Mouse (Mus musculus): Measurements from ENCODE around the gene Sept9. TPM values are rescaled to one million over a fixed set of nuclear protein-coding genes. Genes with fewer than 3 reads are reported as not detected.
A peak's percentile ranks its signal among the peaks of the same experiment; 100 is the strongest.
"Not testable (repeated sequence)": the region's sequence is repeated elsewhere in the genome, so short reads cannot be mapped to it uniquely, and the experiment has no call there.

Sept9 gene
- polyA plus RNA-seq, 1 experiment from 2014 or later, result 106 TPM

DNA sequence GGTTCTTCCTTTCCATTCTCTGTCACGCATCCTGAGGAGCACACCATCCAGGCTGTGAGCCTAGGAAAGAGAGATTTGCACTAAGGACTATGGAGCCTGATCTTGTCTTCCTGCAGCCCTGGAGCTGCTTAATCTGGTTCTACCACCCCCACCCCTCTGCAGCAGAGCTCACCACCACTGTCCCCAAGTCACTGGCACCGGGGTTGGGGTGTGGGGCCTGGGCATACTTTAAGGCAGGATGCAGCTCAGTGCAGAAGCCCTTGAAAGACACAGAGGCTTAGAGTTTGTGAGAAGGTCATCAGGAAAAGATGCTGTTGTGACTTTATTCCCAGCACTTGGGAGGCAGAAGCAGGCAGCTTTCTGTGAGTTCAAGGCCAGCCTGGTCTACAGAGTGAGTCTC is 135.7 kb downstream of the Sept9 start:
- WGBS, result 87% methylated on average over 2 of the region's 2 CpGs
- ATAC-seq (replicated peaks), result no peak
- Histone ChIP-seq H3K4me1 (peaks cover 74% of the 10 kb centered on the region), H3K27ac (peak overlapping the region; percentile 31; the same call in 1 of the 2 replicates), H3K27me3 (replicated peaks) (no peaks in the 10 kb centered on the region), H3K9ac (no peak overlapping the region), H3K4me2 (peak overlapping the region; percentile 66), H3K36me3 (replicated peaks) (no peaks in the 10 kb centered on the region), H3K9me3 (no peaks in the 10 kb centered on the region), H3K4me3 (no peak overlapping the region)

DNA sequence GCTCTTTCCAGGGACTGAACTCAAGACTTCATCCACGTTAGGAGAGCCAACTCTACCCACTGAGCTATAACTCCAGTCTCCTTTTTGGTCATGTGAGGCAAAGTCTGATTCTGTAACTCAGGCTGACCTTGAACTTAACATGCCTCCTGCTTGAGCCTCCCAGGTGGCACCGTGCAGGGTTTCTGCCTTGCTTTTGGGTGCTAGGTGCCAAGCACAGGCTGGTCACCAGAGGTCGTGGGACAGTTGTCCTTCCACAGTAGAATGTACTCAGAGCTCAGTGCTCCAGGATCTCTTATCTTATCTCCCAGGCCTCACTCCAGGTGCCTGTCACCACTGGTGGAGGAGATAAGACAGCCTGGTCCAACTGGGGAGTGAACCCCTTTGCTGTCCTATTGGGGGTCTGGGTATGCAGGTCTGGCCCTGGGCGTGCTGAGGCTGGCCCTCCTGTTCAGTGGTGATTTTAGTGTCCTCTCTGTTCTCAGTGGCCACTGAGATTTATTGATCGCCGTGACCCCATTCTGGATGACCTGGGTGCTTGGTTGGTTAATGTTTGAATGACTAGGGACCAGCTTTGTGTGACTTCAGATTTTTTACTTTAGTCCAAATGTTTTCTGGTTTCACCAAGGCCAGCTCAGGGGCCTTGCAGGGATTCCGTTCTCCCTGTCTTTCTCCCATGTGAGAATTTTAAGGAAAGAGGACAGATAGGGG is 136.8 kb downstream of the Sept9 start:
- Histone ChIP-seq H3K9ac (no peak overlapping the region), H3K9me3 (no peaks in the 10 kb centered on the region), H3K36me3 (replicated peaks) (no peaks in the 10 kb centered on the region), H3K27ac (no peak overlapping the region), H3K4me2 (no peak overlapping the region), H3K4me3 (no peak overlapping the region), H3K27me3 (replicated peaks) (no peaks in the 10 kb centered on the region), H3K4me1 (peaks cover 74% of the 10 kb centered on the region)
- no peak for ATAC-seq (replicated peaks)
- 92% methylated on average over 7 of the region's 7 CpGs for WGBS

DNA sequence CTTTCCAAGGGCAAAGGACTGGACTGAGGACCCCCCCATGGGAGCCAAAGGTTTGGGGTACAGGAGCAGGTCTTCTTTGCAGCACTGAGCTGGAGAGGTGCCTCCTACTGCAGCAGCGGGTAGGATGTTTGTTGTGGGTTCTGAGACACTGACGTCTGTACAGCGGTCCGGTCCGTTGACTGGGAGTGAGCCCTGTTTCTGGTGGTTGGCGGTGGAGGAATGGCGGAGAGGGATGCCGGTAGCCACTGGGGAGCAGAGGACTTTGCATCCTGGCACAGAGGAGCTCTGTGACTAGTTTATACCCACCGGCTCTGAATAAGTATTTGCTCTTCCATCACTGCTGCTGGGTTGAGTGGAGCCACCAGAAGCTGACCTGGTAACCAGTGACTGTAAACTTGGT is 138.3 kb downstream of the Sept9 start:
- H3K27ac ChIP-seq, result no peak overlapping the region
- H3K4me3 ChIP-seq, result no peak overlapping the region
- no peaks in the 10 kb centered on the region for H3K36me3 ChIP-seq (replicated peaks)
- H3K4me1 ChIP-seq, result peaks cover 76% of the 10 kb centered on the region
- H3K9ac ChIP-seq, result no peak overlapping the region
- no peaks in the 10 kb centered on the region for H3K27me3 ChIP-seq (replicated peaks)
- H3K9me3 ChIP-seq, result no peaks in the 10 kb centered on the region
- ATAC-seq (replicated peaks), result no peak
- H3K4me2 ChIP-seq, result no peak overlapping the region
- 91% methylated on average over 9 of the region's 9 CpGs for WGBS

DNA sequence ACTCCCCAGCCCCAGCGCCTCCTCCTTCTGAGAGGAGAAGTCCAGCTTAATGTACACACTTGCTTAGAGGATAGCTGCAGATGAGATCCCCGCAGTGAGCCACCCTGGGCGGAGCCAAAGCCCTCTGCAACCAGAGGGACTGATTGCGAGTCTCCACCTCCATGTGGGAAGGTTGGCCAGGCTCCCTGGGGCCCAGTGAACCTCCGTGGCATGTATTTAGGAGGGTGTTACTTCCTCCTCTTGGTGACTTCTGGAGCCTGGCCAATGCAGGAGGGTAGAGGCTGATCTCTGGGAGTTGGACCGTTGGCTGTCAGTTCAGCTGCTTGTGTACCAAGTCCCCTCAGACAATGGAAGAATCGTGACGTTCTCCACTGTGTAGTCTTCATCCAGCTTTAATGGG is 139.0 kb downstream of the Sept9 start:
- WGBS, result 65% methylated on average over 8 of the region's 8 CpGs
- Histone ChIP-seq H3K27ac (0 out of 2 replicates have a peak overlapping the region, but pooled peaks have one; percentile 15), H3K9me3 (no peaks in the 10 kb centered on the region), H3K4me1 (peaks cover 70% of the 10 kb centered on the region), H3K4me2 (no peak overlapping the region), H3K9ac (no peak overlapping the region), H3K36me3 (replicated peaks) (no peaks in the 10 kb centered on the region), H3K27me3 (replicated peaks) (no peaks in the 10 kb centered on the region), H3K4me3 (no peak overlapping the region)
- no peak for ATAC-seq (replicated peaks)

DNA sequence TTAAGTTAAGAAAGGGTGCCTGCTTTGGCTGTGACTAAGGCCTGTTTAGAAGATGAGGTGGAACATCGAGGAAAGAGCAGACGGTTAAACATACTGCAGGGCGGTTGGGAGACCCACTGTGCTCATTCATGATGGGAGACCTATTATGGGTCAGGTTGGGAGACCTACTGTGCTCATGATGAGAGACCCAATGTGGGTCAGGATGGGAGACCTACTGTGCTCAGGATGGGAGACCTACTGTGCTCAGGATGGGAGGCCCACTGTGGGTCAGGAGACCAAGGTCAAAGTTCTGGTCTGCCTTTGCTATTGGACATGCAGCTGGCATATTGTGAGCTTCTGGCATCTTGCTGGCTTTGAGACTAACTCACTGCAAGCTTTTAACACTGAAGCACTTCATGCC is 139.6 kb downstream of the Sept9 start:
- peaks cover 70% of the 10 kb centered on the region for H3K4me1 ChIP-seq

DNA sequence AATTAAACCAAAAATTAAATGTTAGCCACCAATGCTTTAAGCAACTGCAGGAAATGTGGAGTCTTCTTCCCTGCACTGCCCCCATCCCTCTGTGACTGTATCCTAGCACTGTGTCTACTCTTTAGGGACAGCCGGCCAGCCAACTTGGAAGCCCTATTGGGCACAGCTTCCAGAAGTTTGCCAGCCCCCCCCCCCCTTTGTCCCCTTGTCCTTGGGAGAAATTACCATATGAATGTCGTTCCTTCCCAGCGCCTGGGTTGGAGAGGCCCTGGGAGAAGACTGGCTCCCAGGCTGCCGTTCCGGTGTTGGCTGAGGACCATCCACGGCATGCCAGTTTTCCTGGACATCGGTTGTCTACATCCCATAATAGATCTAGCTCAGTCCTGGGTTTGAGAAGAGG is 141.8 kb downstream of the Sept9 start:
- H3K4me2 ChIP-seq, result no peak overlapping the region
- H3K4me1 ChIP-seq, result peaks cover 71% of the 10 kb centered on the region
- 14% methylated on average over 7 of the region's 7 CpGs for WGBS

More for the DNA sequence above, 139.6 kb downstream of the Sept9 start:
- Histone ChIP-seq H3K36me3 (replicated peaks) (no peaks in the 10 kb centered on the region), H3K27ac (0 out of 2 replicates have a peak overlapping the region, but pooled peaks have one; percentile 15), H3K9me3 (no peaks in the 10 kb centered on the region), H3K9ac (no peak overlapping the region), H3K4me3 (no peak overlapping the region), H3K27me3 (replicated peaks) (no peaks in the 10 kb centered on the region), H3K4me2 (no peak overlapping the region)
- ATAC-seq (replicated peaks), result no peak
- WGBS, result 92% methylated on average over 3 of the region's 3 CpGs

DNA sequence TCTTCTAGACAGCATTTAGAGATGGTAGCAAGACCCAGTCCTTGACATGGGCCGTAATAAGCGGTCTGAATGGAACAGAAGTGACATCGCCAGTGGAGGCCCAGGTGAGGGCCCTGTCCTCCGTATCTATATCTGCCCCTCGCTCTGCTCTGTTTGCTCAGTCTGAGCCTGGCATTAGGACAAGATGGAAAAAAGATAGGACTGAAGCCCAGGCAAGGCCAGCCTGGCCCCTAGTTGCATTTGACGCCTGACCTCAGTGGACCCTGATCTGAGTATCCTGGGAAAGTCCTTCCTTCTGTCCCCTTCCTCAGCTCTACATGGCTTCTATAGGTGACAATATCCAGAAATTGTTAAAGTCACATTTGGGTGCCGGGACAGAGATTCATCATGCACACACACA is 142.6 kb downstream of the Sept9 start:
- no peaks in the 10 kb centered on the region for H3K36me3 ChIP-seq (replicated peaks)
- H3K4me2 ChIP-seq, result no peak overlapping the region
- H3K9me3 ChIP-seq, result no peaks in the 10 kb centered on the region
- no peak overlapping the region for H3K4me3 ChIP-seq
- WGBS, result 95% methylated on average over 7 of the region's 7 CpGs
- no peak overlapping the region for H3K9ac ChIP-seq
- H3K27me3 ChIP-seq (replicated peaks), result no peaks in the 10 kb centered on the region
- H3K4me1 ChIP-seq, result peaks cover 77% of the 10 kb centered on the region
- no peak for ATAC-seq (replicated peaks)
- peak overlapping the region; percentile 71 for H3K27ac ChIP-seq

More for the DNA sequence above, 141.8 kb downstream of the Sept9 start:
- peak overlapping the region; percentile 71 for H3K27ac ChIP-seq
- H3K36me3 ChIP-seq (replicated peaks), result no peaks in the 10 kb centered on the region
- no peaks in the 10 kb centered on the region for H3K27me3 ChIP-seq (replicated peaks)
- ATAC-seq (replicated peaks), result no peak; the same call in 1 of the 2 replicates
- no peak overlapping the region for H3K9ac ChIP-seq
- no peak overlapping the region for H3K4me3 ChIP-seq
- no peaks in the 10 kb centered on the region for H3K9me3 ChIP-seq

DNA sequence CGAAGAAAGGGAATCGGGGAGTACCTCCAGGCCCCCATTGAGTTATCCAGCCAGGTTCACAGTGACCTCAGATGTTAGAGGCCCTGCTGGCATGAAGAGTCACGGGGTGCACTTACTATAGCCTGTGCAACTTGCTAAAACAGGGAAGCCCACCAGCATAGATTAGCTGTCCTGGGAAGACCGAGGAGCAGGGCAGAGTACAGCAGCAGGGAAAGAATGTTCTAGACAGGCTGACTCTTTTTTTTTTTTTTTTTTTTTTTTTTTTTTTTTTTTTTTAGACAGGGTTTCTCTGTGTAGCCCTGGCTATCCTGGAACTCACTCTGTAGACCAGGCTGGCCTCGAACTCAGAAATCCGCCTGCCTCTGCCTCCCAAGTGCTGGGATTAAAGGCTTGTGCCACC is 143.0 kb downstream of the Sept9 start:
- not testable (repeated sequence) for H3K27me3 ChIP-seq (replicated peaks); H3K4me3 ChIP-seq; H3K4me2 ChIP-seq; ATAC-seq (replicated peaks); H3K36me3 ChIP-seq (replicated peaks); H3K9me3 ChIP-seq; H3K27ac ChIP-seq; H3K9ac ChIP-seq
- 93% methylated on average over 6 of the region's 6 CpGs for WGBS
- peaks cover 81% of the 10 kb centered on the region for H3K4me1 ChIP-seq

DNA sequence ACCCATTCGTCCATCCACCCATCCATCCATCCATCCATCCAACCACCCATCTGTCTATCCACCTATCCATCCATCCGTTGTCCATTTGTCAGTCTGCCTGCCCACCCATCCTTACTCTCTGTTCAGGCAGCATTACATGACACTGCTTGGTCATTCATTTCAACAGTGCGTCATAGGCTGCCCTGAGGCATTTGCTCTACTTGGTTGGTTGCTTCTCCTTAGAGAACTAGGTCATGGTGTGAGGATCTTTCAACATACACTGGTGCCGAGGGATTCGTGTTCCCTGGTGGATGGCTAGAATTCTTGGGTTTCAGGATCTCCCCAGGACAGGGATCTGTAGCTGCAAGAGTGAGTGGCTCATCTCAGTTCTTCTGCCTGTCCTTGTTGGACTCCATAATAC is 144.3 kb downstream of the Sept9 start:
- Histone ChIP-seq H3K36me3 (replicated peaks) (no peaks in the 10 kb centered on the region), H3K4me1 (peaks cover 82% of the 10 kb centered on the region), H3K27ac (no peak overlapping the region; the same call in 1 of the 2 replicates), H3K27me3 (replicated peaks) (no peaks in the 10 kb centered on the region), H3K9ac (no peak overlapping the region), H3K4me3 (no peak overlapping the region), H3K9me3 (no peaks in the 10 kb centered on the region), H3K4me2 (no peak overlapping the region)
- no peak for ATAC-seq (replicated peaks)
- WGBS, result 88% methylated on average over 5 of the region's 5 CpGs

DNA sequence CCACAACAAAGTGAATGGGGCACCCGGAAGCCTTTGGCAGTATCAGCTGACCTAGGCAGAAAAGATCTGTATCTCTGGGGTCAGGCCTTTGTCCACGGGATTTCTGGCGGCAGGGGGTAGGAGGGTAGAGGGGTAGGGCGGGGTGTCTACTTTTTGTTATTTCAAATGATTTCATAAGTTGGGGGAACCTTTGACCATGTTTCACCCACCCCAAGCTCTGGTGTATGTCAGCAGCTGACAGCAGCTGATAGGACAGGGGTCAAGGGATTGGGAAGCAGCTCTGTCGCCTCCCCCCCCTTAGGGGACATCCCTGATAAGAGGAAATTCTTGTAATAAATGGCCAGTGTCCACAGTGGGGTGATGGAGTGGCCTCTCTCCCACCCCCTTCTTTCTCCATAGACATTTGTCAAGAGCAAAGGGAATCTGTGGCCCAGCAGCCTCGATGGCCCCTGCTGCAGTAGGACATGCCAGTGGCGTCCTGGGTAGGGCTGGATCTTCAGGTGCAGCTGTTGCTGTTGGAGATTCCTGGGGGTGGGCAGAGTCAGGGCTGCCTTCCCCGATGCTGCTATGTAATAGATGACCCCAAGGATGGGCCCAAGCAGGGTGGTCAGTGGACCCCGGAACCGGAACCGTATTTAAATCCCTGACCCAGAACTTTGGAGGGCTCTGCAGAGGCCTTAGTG is 145.0 kb downstream of the Sept9 start:
- Histone ChIP-seq H3K9ac (no peak overlapping the region), H3K36me3 (replicated peaks) (no peaks in the 10 kb centered on the region), H3K4me2 (peak overlapping the region; percentile 6; the same call in 1 of the 2 replicates), H3K27me3 (replicated peaks) (no peaks in the 10 kb centered on the region), H3K4me1 (peaks cover 87% of the 10 kb centered on the region), H3K9me3 (no peaks in the 10 kb centered on the region), H3K27ac (peak overlapping the region; percentile 74), H3K4me3 (no peak overlapping the region)
- whole genome bisulfite sequencing, result 50% methylated on average over 11 of the region's 11 CpGs
- no peak for ATAC-seq (replicated peaks)

DNA sequence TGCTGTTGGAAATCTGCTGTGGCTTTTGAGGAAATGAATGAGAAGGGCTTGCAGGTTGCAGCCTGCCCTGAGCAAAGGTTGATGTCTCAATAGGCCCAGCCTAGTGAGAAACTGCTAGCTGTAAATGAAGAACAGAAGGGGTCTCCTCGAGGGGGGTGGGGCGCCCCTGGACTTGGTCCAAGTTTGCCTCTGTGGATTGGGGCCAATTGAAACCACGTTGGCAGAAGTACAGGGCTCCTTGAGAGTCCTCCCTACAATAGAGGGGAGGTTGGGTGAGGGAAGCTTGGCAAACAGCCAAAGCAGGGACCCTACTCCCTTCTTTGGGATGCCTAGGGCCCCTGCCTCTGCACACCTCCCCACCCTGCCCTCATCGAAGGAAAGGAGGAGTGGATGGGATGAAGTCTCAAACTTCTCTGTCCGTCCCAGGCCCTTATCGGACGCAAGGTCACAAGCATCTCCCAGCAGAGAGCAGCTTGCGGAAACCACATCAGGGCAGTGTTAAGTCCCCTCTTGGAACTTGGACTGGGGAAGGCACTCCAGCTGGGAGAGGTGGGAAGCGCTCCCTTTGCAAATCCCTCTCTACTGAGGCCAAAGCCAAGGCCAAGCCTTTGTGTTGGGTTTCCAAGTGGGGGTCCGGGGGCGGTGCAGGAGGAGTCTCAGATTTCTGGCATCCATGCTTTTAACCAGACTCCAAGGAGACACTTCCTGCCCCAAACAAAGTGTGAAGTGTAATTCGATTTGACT is 145.7 kb downstream of the Sept9 start:
- Histone ChIP-seq H3K27me3 (replicated peaks) (no peaks in the 10 kb centered on the region), H3K9ac (no peak overlapping the region), H3K4me2 (peak overlapping the region; percentile 6; the same call in 1 of the 2 replicates), H3K27ac (peak overlapping the region; percentile 74), H3K9me3 (no peaks in the 10 kb centered on the region), H3K4me3 (no peak overlapping the region), H3K36me3 (replicated peaks) (no peaks in the 10 kb centered on the region), H3K4me1 (peaks cover 87% of the 10 kb centered on the region)
- 27% methylated on average over 12 of the region's 12 CpGs for WGBS
- ATAC-seq (replicated peaks), result peak; percentile 65

DNA sequence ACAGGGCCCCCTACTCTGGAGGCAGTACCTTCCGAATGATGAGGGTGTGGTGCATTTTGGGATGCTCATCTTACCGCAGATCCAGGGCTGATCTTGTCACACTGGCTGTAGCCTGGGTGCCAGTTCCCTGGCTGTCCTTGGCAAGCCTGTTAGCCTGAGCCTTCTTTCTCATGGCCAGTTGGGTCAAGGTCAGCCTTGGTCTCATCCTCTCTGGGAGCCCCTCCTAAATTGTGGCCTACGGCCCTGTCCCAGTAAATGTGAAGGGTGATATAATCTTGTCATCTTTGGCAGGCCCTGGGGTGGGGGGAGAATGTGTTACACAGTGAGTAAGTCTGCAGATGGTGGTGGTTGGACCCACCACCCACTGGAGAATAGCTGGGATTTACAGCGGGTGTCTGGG is 147.8 kb downstream of the Sept9 start:
- peaks cover 70% of the 10 kb centered on the region for H3K4me1 ChIP-seq
- H3K27ac ChIP-seq, result peak overlapping the region; percentile 61; the same call in 1 of the 2 replicates
- H3K9me3 ChIP-seq, result no peaks in the 10 kb centered on the region
- H3K4me3 ChIP-seq, result no peak overlapping the region
- ATAC-seq (replicated peaks), result no peak
- H3K4me2 ChIP-seq, result no peak overlapping the region
- H3K9ac ChIP-seq, result no peak overlapping the region
- H3K36me3 ChIP-seq (replicated peaks), result peaks cover 8% of the 10 kb centered on the region; the same call in 1 of the 2 replicates
- 81% methylated on average over 4 of the region's 4 CpGs for WGBS
- H3K27me3 ChIP-seq (replicated peaks), result no peaks in the 10 kb centered on the region

All from midbrain, embryonic 15.5 days (tissue).